Mouse (Mus musculus) urinary bladder, adult 18-20 months (tissue): ENCODE results near the gene Dtnb.

Source experiments
- DNase-seq, 2 experiments: peaks; one replicate each; pipeline ENCODE4 v3.0.0; 2022; ENCODE audit warnings: low spot score in 2 of 2, mixed read lengths in 2 of 2

The Dtnb gene

GRCm38 (mm10) chr12:3806703-3807547, 234.7 kb downstream of the Dtnb start:
- peak; percentile 47 to 73 for DNase-seq

- DNase-seq: peak; percentile 38 to 55
Measured at GRCm38 (mm10) chr12:3807548-3808395, 235.6 kb downstream of the Dtnb start.

- DNase-seq: peak in 1 of 2 experiments; percentile 49
Measured at GRCm38 (mm10) chr12:3808396-3808981, 236.3 kb downstream of the Dtnb start.

- no peak for DNase-seq
Measured at GRCm38 (mm10) chr12:3809520-3810180, 237.5 kb downstream of the Dtnb start.

GRCm38 (mm10) chr12:3810455-3810854, 238.3 kb downstream of the Dtnb start:
- no peak for DNase-seq

GRCm38 (mm10) chr12:3811596-3811995, 239.4 kb downstream of the Dtnb start:
- DNase-seq: no peak

GRCm38 (mm10) chr12:3812251-3812650, 240.1 kb downstream of the Dtnb start:
- no peak for DNase-seq

- DNase-seq: no peak
Measured at GRCm38 (mm10) chr12:3813138-3813537, 241.0 kb downstream of the Dtnb start.

GRCm38 (mm10) chr12:3815386-3815785, 243.2 kb downstream of the Dtnb start:
- DNase-seq: no peak

GRCm38 (mm10) chr12:3817033-3817432, 244.9 kb downstream of the Dtnb start:
- DNase-seq: no peak

GRCm38 (mm10) chr12:3817566-3817965, 245.4 kb downstream of the Dtnb start:
- no peak for DNase-seq

- DNase-seq: no peak
Measured at GRCm38 (mm10) chr12:3819899-3820298, 247.7 kb downstream of the Dtnb start.

GRCm38 (mm10) chr12:3823408-3823807, 251.2 kb downstream of the Dtnb start:
- no peak for DNase-seq

GRCm38 (mm10) chr12:3824906-3825713, 252.9 kb downstream of the Dtnb start:
- DNase-seq: no peak

GRCm38 (mm10) chr12:3825714-3826080, 253.5 kb downstream of the Dtnb start:
- DNase-seq: no peak

GRCm38 (mm10) chr12:3827771-3828170, 255.6 kb downstream of the Dtnb start:
- DNase-seq: no peak
